Mouse (Mus musculus): ENCODE data around the gene Etnk1.
"Not testable (repeated sequence)": the region's sequence is repeated elsewhere in the genome, so short reads cannot be mapped to it uniquely, and the experiment has no call there.

Gene Etnk1

GRCm38 (mm10) chr6:143166452-143167357, at the start of gene Etnk1:
Etnk1 (plus strand) TSS chr6:143167221.
- peak; percentile 97 to 99 for DNase-seq (ENCODE audit: low spot score in 2 of 2)

- DNase-seq (ENCODE audit: low spot score in 2 of 2), result no peak
These were observed 47.7 kb upstream of the Etnk1 start for GRCm38 (mm10) chr6:143119325-143119724.

- DNase-seq (ENCODE audit: low spot score in 2 of 2), result no peak
These were observed 41.3 kb upstream of the Etnk1 start for GRCm38 (mm10) chr6:143125721-143126120.

- DNase-seq (ENCODE audit: low spot score in 2 of 2), result no peak
These were observed 37.6 kb upstream of the Etnk1 start for GRCm38 (mm10) chr6:143129466-143129865.

- no peak for DNase-seq (ENCODE audit: low spot score in 2 of 2)
These were observed 37.1 kb upstream of the Etnk1 start for GRCm38 (mm10) chr6:143129952-143130351.

GRCm38 (mm10) chr6:143130411-143130810, 36.6 kb upstream of the Etnk1 start:
- no peak for DNase-seq (ENCODE audit: low spot score in 2 of 2)

- DNase-seq (ENCODE audit: low spot score in 2 of 2), result no peak
These were observed 34.9 kb upstream of the Etnk1 start for GRCm38 (mm10) chr6:143131895-143132652.

- DNase-seq (ENCODE audit: low spot score in 2 of 2), result no peak
These were observed 33.9 kb upstream of the Etnk1 start for GRCm38 (mm10) chr6:143133150-143133549.

GRCm38 (mm10) chr6:143135097-143135496, 31.9 kb upstream of the Etnk1 start:
- no peak for DNase-seq (ENCODE audit: low spot score in 2 of 2)

GRCm38 (mm10) chr6:143136688-143137087, 30.3 kb upstream of the Etnk1 start:
- DNase-seq (ENCODE audit: low spot score in 2 of 2), result no peak

GRCm38 (mm10) chr6:143137341-143137740, 29.7 kb upstream of the Etnk1 start:
- no peak for DNase-seq (ENCODE audit: low spot score in 2 of 2)

GRCm38 (mm10) chr6:143139417-143139816, 27.6 kb upstream of the Etnk1 start:
- DNase-seq (ENCODE audit: low spot score in 2 of 2), result no peak

- no peak for DNase-seq (ENCODE audit: low spot score in 2 of 2)
These were observed 26.1 kb upstream of the Etnk1 start for GRCm38 (mm10) chr6:143140884-143141283.

GRCm38 (mm10) chr6:143141624-143142592, 25.1 kb upstream of the Etnk1 start:
- not testable (repeated sequence) for DNase-seq (ENCODE audit: low spot score in 2 of 2)

- DNase-seq (ENCODE audit: low spot score in 2 of 2), result no peak
These were observed 24.2 kb upstream of the Etnk1 start for GRCm38 (mm10) chr6:143142861-143143260.

GRCm38 (mm10) chr6:143143321-143143720, 23.7 kb upstream of the Etnk1 start:
- no peak for DNase-seq (ENCODE audit: low spot score in 2 of 2)

- DNase-seq (ENCODE audit: low spot score in 2 of 2), result peak in 1 of 2 experiments; percentile 8
These were observed 23.2 kb upstream of the Etnk1 start for GRCm38 (mm10) chr6:143143775-143144273.

GRCm38 (mm10) chr6:143144556-143144955, 22.5 kb upstream of the Etnk1 start:
- DNase-seq (ENCODE audit: low spot score in 2 of 2), result no peak

GRCm38 (mm10) chr6:143145051-143145450, 22.0 kb upstream of the Etnk1 start:
- DNase-seq (ENCODE audit: low spot score in 2 of 2), result no peak

- no peak for DNase-seq (ENCODE audit: low spot score in 2 of 2)
These were observed 20.3 kb upstream of the Etnk1 start for GRCm38 (mm10) chr6:143146756-143147155.

GRCm38 (mm10) chr6:143148868-143149267, 18.2 kb upstream of the Etnk1 start:
- no peak for DNase-seq (ENCODE audit: low spot score in 2 of 2)
